Mouse (Mus musculus): ENCODE data around the gene Frg2f1. TPM values are rescaled to one million over a fixed set of nuclear protein-coding genes. Genes with fewer than 3 reads are reported as not detected.
"Not testable (repeated sequence)": the region's sequence is repeated elsewhere in the genome, so short reads cannot be mapped to it uniquely, and the experiment has no call there.

Gene Frg2f1
- 10.0 and 11.4 TPM in 2 replicates for polyA plus RNA-seq (2012; rRNA removed)

DNA sequence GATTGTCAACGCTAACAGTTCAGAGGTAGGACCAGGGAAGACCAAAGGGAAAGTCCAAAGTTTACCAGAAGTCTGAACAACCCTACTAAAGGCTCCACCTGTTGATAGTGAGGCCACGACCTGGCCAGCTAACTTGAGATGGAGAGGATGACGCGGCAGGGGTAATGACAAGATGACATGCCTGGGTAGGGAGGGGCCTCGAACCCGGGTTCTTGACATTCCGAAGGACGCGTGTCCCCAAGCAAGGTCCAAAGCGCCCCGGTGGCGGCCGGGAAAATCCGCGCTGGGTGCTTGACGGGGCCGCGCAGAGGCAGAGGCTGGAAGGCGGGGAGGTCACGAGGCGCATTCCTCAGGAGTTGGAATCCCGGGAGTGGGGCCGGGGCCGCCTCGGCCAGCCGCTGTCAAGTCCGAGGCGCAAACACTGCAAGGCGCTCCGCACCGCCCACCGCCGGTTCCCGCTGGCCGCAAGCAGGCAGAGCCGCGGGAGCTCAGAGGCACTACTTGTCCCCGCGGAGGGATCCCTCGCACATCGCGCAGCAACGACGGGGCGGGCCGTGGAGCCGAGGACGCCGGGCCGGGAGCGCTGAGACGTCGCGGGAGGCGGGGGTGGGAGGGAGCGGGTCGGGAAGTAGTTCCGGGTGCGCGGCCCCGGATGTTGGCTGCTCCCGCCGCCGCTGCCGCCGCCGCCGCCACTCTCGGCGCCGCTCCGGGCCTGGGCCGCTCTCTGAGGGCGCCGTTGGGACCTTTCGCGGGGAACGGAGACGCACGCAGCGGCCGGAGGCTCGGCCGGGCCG, at the start of gene Frg2f1:
TSS of gene Frg2f1 (minus strand) at position 499 of the 794 bp plus-strand sequence.
- DNase-seq (ENCODE audit: low read depth) = peak; percentile 34

DNA sequence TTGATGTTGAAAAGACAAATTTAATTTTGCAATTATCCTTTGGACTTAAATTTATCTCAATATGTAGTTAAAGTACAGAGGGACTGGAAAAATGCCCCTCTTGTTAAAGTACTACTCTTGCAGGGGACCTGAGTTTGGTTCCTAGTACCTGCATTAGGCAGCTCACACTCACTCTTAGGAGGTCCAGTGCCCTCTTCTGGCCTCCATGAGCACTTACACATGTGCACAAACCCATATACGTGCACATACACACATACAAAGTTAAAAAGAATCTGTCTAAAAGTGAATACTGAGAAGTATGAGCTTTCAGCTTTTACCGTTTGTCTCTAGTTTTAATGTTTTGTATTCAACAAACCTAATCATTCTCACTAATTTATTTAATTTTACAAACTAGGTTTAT, 48.7 kb upstream of the Frg2f1 start:
- no peak for DNase-seq (ENCODE audit: low read depth)

DNA sequence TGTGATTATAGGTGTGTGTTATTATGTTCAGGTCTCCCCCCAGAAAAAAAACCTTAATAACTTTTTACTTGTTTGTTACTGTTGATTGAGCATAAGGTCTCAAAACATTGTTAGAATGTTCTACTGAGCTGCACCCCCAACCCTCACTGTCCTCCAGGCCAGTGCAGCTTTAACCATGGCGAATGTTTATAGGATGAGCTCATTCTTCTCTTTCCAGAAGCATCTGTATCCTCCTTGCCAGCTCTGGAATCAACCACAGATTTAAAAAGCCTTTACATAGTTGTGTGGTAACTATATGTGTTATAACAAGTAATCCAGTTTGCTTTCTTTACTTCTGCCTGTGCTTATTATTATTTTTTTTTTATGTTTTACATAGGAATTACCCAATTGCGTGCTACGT, 36.1 kb upstream of the Frg2f1 start:
- DNase-seq (ENCODE audit: low read depth) = no peak

DNA sequence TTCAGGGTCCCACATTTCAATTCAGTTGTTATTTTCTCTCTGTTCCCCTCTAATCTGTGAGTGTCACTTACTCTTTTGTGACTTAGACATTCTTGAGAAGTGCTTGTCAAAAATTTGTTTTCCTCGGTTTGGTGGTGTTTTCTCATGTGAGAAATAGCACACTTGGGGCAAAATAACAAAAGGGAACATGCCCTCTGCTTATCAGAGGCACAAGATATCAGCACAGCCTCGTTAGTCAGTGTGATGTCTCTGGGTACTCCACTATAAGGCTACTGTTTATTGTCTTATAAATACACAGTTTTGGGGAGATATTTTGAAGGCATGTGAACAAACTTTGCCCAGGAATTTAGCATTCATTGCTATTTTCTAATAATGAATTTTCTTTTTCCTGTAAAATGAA, 35.2 kb upstream of the Frg2f1 start:
- DNase-seq (ENCODE audit: low read depth) = no peak

DNA sequence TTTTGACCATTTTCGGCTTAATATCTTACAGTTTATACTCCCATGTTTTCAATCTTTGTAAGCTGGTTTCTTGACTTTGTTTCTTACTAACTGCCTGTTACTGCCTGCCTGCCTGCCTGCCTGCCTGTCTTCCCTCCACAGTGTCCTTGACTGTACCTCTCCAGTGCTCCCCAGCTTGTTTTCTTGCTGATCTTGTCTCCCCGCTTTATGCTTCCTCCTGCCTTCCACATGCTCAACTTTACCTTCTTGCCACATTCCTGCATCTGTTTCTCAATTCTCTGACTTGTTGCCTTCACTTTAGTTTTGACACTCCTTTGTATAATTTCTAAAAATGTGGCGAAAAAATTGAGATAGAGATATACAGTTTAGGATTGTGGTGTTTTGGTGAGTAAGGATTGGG, 33.4 kb upstream of the Frg2f1 start:
- no peak for DNase-seq (ENCODE audit: low read depth)

DNA sequence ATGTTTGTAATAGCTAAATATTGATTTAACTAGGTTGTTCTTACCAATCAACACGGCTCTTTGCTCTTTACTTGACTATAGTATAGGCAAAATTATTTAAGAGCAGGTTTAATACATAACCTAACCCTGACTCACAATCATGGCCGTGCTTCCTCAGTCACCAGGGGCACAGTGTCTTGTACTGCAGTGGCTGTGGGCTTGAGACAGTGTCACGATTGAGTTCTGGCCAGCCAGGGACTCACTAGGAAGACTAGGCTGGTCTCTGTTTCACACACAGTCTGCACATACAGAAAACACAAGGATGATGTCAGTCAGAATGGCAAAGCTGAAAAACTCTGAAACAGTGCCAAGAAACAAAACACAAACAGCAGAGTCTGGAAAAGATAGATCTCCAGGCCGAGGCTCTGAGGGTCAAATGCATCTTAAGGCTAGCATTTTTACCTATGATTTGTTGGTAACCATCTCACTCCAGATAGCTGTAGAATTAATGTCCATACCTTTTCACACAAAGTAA, 27.1 kb upstream of the Frg2f1 start:
- no peak for DNase-seq (ENCODE audit: low read depth)

DNA sequence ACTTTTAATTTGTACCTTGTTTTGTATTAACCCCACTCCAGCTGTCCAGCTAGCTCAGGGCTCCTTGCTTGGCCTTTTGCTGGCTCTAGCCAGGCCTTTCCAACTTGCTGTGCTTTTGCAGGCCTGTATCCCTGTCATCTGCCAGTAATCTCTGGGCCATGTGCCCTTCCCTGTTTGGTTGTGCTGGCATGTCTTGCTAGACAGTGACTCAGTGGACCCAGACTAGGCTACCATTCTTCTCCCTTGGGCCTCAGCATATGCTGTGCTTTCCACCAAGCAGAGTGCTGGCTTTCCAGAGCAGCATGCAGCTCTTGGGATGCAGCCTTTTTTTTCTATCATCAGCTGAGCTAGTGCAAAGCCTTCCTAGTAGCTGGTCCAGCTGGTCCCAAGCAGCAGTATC, 23.8 kb upstream of the Frg2f1 start:
- DNase-seq (ENCODE audit: low read depth) = no peak

DNA sequence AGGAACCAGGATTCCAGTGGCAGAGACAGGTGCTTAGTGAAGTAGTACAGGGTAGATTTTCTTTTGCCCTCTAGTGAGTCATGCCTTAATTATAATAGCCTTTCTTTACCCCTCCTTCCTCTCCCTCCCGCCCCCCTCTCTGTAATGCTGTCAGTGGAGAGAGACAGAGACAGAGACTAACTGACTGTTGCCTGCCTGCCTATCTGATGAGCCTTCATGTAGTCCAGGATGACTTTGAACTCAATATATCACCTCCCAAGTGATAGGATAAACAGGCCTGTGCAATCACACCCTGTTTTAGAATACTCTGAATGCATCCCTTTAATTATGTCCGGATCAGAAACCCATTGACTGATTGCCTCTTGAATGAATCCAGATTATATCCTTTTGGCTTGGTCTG, 16.1 kb upstream of the Frg2f1 start:
- no peak for DNase-seq (ENCODE audit: low read depth)

DNA sequence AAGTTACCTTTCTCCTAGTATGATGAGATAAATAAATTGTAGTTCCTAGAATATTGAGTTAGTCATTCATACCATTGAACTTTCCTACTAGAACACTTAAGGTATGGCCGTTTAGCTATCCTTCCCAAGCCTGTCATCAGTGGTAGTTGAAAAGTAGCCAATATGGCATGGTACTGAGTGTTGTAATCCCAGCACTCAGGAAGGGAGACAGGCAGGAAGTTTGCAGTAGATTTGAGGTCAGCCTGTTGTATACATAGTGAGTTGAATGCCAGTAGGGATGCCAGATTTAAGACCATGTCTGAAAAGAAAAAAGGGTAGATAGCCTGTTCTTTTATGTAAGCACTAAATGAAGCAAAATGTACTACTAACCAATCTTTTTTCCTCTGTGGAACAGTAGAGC, 11.5 kb upstream of the Frg2f1 start:
- DNase-seq (ENCODE audit: low read depth) = no peak

DNA sequence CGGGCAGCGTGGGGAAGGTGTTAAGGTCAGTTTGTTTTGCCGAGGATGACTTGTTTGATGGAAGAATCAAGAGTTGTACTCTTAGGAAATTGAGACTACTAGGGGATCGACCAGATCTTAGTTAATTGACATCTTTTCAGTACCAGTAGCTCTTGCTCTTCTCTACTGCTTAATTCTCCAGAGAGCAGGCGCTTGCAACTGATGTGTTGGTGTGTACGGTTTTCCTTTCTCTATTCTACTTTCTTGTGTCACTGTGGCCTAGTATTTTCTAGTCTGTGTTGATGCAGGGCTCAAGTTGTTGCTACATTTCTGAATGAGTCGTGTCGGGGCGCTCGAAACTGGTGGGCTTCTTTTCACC, 1.2 kb upstream of the Frg2f1 start:
- DNase-seq (ENCODE audit: low read depth) = no peak

DNA sequence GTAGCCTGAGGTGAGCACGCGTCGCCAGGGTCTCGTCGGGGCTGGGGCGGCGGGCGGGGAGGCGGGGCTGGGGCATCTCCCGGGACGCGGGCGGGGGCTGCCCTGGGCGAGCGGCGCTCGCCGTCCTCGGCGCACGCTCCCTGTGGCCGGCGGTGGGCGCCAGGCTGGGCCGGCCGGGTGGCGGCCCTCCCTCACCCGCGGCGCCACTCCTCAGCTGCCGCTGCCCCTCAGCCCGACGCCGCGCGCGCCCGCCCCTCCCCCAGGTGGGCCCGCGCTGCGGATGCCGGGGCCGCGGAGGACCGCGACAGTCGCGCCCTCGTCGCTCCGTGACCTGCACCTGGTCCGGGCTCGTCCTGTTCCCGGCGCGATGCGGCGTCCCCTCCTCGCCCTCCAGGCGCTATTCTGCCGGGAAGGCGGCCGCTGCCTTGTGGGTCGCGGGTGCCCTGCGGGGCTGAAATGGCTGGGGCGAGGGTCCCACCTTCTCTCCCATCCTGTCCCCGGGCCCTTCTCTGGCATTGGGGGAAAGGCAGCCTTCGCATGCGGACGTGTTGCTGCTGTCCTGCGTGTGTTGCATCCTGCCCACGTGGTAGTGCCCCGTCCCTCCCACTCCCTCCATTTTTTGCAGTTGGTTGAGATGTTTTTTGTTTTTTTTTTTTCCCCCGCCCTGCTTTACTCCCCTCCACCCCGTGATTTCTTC, 655 bp upstream of the Frg2f1 start:
- no peak for DNase-seq (ENCODE audit: low read depth)

DNA sequence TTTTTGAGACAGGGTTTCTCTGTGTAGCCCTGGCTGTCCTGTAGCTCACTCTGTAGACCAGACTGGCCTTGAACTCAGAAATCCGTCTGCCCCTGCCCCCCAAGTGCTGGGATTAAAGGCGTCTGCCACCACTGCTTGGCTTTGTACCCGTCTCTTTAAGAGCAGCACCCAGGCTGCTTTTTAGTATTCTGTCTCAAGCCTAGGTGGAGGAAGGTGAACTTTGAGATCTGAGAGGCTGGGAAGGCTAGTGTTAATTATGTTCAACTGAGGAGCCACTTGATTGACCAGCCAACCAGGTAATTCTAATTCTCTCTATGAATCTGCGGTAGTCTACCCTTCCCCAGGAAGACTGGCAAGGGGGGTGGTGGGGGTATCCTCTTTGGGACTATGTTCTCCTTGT, 1.9 kb downstream of the Frg2f1 start:
- DNase-seq (ENCODE audit: low read depth) = no peak

DNA sequence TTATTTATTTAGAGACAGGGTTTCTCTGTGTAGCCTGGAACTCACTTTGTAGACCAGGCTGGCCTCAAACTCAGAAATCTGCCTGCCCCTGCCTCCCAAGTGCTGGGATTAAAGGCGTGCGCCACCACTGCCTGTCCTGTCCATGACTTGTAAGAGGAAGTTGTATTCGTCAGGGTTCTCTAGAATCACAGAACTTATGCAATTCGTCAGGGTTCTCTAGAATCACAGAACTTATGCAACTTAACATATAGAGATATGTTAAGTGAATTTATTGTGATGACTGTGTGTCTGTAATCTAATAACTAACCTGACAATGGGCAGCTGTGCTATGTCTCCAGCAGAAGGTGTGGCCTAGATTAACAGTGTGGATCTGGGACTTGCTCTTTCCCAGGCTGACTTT, 2.7 kb downstream of the Frg2f1 start, which contains the start of gene Foxj3:
TSS of gene Foxj3 (plus strand) at position 390 of the 400 bp plus-strand sequence.
- DNase-seq (ENCODE audit: low read depth) = not testable (repeated sequence)

DNA sequence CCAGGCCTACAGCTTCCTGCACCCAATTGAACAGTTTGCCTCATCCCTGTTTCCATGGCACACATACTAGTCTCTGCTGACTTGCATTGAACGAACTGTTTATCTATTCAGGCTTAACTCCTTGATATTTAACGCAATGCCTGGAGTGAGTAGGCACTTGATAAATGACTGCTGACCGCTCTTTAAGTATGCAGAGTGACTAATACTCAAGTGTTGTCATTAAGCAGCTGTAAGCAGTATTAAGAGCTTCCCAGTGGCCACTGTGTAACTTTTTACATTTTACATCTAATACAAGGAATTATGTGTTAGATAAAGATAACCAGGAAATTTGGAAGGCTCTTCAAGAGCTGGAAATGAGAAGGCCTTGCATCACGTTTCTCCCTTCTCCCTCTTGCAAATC, 4.2 kb downstream of the Frg2f1 start:
- no peak for DNase-seq (ENCODE audit: low read depth)

DNA sequence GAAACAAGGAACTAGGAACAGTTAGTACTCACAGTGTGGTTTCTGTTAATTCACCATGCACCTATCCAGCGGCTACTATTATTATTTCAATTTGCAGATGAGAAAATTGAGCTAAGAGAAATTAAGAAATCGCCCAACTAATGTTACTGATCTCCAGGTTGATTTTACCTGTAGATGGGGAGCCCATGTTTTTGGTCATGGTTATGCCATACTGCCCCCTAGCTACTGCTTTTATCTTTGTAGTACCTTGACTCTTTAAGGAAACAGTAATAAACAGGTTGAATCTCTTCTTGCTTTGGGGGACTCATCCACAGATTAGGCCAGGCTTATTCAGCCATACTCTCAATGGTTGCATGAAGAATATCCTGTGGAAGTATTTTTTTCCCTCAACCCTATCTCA, 7.5 kb downstream of the Frg2f1 start:
- DNase-seq (ENCODE audit: low read depth) = no peak

DNA sequence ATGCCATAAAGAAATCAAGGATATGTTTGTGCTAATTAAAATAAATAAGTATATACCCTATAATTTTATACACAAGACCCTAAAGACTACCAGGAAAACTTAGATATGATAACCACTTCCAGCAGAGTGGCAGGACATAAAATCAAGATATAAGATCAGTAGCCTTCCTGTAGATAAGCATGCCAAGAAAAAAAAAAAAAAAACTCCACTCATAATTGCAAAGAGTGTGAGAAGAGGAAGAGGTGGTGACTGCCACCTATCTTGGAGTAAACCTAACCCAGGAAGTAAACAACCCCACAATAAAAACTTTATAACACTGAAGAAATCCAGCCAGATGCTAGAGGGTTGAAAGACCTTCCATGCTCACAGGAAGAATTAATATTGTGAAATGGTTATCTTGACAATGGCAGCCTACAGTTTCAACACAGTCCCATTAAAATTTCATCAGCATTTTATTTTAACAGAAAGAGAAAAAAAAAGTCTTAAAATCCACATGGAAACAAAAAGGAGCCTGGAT, 12.9 kb downstream of the Frg2f1 start:
- no peak for DNase-seq (ENCODE audit: low read depth)

DNA sequence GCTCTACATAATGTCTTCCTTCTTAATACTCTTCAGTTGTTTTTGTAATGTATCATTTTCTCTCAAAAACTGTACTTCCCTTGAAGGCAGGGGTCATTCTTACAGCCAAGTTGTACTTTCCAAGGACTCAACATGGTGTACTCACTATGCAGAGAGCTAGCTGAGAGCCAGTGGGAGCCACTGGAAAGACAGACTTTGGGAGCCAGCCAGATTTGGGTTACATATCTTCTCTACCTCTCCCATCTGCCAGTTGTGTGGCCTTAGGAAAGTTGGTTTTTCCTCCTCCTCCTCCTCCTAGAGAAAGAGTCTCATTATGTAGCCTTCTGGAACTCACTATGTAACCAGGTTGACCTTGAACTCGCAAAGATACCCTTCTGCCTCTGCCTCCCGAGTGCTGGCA, 14.9 kb downstream of the Frg2f1 start:
- DNase-seq (ENCODE audit: low read depth) = no peak

DNA sequence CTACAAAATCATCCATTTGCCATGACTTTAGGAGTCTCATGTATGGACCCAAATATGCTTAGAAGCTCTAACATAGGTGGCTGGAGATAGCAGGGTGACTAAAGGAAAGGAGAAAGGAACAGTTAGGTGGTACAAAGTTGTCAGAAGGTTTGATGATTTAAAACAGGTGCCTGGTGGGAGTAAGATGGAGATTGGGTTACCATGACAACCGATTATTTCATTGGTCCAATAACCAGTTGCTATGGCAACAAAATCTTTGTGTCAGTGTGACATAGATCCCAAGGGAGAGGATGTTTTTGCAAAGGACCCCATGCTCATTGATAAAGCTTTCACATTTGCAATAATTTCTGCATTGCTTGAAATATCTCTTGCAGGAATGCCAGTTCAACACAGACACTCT, 15.3 kb downstream of the Frg2f1 start:
- DNase-seq (ENCODE audit: low read depth) = no peak

DNA sequence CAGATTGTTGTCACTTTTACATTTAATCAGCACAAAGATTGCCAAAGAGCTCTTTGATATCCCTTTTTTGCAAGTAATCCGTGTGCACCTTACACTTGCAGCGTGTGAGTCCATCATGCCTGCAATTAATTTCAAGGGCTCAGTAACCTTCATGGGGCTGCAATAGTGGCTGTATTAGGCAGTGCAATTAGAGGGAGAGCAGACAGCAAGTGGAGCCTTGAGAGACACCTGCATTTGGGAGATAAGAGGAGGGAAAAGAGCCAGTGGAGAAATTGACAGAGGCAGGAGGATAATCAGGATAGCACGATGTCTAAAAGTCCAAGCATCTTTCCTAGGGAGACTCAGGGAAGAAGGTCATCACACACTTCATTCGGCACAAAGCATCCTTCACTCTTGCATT, 15.8 kb downstream of the Frg2f1 start:
- no peak for DNase-seq (ENCODE audit: low read depth)

DNA sequence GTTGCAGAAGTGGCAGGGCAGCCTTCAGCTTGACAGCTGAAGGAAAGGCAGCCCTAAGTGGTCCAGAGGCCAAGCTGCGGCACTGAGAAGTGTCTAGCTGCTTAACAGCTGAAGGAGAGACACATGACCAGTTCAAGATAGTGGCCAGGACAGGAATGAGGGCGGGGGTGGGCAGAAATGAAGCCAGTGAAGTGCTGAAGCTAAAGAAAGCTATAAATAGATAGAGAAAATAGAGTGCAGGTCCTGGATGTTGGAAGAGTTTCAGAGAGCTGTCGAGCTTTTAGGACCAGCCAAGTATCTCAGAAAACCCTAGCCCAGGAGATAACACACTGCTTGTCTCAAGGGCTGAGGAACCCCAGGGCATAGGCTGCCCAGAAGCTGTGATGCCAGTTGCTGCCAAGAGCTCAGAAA, 26.6 kb downstream of the Frg2f1 start:
- DNase-seq (ENCODE audit: low read depth) = no peak

DNA sequence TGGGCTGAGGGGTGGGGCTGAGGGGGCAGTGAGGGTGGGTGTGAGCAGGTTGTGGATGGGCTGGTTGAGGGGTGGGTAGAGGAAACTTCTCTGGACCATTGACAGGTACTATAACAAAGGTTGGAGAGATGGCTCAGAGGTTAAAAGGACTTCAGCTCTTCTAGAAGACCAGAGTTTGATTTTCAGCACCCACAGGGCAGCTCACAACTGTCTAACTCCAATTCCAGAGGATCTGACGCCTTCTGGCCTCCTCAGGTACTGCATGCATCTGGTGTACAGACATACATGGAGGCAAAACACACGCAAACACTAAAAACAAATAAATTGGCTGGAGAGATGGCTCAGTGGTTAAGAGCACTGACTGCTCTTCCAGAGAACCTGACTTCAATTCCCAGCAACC, 27.7 kb downstream of the Frg2f1 start:
- no peak for DNase-seq (ENCODE audit: low read depth)

DNA sequence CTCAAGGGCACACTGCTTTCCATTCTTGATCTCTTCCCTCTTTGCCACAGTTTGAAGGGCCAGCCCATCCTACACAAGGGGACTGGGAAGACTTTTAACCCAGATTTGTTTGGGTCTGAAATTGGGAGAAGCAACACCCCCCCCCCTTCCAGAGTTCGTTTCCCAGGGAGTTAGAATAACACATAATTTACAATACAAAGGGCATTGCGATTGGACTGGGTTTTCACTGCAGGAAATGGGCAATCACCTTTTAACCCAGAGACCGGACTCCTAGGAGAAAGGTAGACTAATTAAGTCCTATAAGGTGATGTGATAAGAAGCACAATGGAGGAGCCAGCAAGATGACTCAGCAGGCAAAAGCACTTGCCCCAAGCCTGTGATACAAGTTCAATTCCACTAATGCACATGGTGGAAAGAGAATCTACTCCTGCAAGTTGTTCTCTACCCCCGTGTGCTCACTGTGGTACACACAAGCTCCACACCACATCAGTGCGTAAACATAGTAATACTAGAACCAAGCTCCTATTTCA, 40.9 kb downstream of the Frg2f1 start:
- no peak for DNase-seq (ENCODE audit: low read depth)

DNA sequence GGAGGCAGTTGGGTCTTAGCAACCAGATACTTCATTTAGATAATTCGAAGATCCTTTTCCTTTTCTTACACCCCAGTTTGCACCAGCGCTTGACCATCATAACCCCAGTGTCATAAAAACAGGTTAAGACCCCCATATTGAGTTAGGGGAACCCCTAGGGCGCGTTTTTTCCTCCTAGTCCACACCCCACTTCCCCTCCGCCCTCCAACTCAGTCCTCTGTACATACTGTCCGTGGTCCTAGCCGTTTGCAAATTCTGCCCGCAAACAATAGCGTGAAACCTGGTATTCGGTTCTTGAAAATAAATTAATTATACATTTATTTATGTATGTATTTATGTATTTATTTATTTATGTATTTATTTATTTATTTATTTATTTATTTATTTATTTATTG, 46.4 kb downstream of the Frg2f1 start:
- no peak for DNase-seq (ENCODE audit: low read depth)
